Mouse (Mus musculus) adipocyte (in vitro differentiated cells): ENCODE measurements around the gene Wdfy2.
A peak's percentile ranks its signal among the peaks of the same experiment; 100 is the strongest.

Source experiments
- DNase-seq: peaks from one replicate; pipeline ENCODE4 v3.0.0-alpha.2; 2016; ENCODE audit warnings: low spot score

Wdfy2 gene

DNA sequence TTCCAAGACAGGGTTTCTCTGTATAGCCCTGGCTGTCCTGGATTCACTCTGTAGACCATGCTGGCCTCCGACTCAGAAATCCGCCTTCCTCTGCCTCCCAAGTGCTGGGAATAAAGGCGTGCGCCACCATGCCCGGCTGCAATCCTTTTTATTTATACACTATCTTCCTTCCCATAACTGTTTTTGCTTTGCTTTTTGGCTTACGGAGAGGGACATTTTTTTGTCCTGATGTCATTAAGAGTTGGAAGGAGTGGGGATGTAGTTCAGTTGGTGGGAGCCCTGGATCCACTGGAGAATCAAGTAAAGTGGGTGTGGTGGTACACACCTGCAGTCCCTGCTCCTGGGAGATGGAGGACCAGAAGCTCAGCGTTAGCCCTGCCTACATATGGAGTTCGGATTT, 6.7 kb downstream of the Wdfy2 start:
- DNase-seq, result no peak

DNA sequence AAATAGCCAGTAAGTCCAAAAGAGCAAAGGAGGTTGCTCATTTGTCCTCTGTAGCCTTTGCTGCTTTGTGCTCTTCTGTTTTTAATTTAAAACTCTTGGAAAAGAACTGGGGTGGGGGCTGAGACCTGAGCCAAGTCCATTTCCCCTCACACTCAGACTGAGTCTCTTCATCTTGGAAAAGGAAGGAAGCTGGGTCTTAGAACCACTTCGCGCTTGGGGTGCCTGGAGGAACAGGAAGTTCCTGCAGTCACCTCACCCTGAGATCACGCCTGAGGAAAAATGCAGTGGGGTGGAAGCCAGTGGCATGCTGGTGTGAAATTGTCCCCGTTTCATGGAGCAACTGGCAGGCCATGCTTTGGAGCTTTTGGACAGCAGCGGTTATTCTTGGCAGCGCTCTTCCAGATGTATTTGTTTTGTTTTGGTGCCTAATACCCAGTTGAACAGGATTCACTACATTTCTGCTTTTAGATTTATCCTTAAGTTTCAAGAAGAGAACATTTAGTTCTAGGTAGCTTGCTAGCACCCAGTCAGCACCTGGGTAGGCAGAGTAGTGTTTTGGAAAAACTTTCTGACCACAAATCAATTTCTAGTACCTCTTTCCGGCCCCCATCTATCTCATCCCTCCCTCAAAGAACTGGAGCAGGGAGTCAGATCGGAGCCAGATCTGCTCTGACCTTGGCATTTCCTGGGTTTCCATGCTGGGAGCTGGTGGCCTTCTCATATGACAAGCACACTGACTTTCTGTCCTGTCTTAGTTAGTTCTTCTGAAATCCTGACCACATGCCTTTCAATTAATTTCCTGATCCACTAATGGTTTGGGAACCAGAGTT, 7.7 kb downstream of the Wdfy2 start:
- DNase-seq, result peak; percentile 74

DNA sequence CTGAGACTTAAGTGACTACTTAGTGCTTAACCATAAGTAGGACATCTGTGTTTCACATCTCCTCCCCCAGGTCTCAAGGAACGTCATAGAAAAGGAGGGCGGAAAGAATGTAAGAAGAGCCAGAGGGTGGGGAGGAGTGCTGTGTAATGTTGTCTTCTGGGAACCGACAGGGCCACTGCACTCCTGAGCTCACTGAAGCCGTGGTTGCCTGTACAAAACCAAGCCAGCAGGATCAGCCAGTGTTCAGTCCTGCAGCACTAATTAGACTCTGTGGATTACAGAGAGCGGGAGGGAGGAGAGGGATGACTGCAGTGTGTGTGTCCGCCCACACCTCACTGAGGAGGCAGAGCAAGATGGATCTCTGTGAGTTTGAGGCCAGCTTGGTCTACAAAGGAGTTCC, 13.5 kb downstream of the Wdfy2 start:
- DNase-seq, result no peak

DNA sequence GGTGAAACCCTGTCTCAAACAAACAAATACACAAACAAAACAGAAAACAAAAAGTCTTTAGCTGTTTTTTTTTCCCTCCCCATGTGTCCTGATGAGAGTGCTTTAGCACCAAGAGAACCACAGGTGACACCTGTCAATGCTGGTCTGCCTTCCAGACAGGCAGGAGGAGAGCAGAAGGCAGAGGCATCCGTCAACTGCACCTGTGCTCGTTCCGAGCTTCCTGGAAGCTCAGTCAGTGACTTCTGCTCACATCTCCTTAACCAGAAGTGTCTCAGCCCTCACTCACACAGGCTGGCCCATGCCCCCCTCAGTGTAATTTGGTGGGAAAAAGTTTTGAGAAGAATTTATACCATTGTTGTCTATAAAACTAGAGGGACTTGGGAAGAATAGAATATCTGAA, 15.4 kb downstream of the Wdfy2 start:
- DNase-seq, result no peak

DNA sequence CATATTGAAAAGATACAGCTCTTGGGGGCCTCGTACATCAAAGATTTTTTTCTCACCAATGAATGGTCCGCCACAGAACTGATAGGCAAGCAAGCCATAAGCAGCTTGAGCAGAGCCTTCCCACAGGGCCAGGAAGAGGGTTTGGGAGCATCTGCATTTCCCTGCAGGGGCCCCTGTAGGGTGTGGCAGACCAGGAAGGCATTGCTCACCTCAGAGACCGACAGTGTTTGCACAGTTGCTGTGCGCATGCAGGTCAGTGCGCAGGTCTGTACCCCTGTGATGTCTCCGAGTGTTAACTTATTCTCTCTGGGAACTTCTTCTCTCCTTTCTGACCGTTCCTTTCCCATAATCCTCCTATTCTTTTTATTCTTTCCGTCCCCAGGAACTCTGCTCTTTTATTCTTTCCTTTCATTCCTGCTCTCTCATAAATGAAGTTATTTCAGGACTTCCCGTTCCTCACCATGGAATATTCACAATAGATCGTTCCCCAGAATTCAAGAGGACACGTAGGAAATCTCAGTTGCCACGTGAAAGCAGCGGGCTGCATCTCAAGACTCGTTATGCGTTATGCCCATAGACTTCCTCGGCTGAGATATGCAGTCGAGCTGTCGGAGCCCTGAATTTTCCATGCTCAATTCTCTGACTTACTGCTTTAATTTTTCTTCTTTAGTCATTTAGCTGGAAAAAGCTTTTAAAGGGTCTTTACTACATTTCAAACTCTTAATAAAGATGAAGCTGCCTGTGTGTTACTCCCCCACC, 17.8 kb downstream of the Wdfy2 start:
- no peak for DNase-seq

DNA sequence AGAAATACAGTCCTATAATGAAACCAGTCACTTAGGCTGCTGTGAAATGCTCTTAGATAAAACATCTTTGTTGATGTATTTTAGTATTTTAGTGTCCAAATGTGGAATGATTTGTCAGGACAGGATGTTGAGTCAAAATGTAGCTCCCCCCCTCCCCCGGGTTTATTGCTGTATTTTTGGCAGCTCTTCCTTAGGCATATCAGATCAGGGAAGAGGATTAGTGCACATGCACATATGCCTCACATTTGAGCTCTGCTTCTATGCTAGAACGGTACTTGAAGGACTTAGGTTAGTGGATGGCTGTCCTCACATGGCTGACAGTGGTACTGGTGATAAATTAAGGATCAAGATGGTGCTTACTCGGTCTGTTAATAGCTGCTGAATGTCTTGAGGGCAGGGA, 18.4 kb downstream of the Wdfy2 start:
- DNase-seq, result no peak

DNA sequence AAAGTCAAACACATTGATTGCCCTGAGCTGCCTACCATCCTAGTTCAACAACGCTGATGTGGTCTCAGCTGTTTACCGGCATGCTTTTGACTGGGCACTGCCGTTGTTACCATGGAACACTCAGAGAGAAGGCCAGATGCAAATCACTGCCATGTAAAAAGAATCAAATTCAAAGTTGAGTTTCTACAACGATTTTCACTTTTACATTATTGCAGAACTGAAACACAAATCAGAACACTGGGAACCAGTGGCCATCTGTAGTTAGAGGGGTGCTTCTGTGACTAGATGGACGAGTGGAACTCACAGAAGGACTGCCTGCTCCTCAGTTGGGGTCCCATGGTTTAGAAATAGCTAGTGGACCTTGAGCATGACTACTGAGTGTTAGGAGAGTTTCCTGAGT, 19.0 kb downstream of the Wdfy2 start:
- no peak for DNase-seq

DNA sequence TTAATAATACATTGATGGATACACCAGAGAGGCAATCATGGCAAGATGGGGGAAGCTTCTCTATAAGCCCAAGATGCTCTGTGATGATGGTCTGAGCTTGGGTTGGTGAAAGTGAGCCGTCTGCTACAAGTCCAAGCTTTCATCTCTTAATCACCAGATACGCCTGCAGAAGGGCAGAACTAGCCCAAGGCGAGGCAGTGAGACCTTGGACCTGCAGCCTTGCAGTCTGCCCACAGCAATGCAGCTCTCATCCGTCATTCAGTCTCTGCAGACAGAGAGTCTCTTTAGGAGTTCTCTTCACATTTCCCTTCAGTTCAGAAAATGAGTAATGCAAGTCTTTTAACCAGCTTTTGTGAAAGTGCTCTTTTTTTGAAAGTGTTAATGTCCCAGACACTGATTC, 20.4 kb downstream of the Wdfy2 start:
- DNase-seq, result no peak

DNA sequence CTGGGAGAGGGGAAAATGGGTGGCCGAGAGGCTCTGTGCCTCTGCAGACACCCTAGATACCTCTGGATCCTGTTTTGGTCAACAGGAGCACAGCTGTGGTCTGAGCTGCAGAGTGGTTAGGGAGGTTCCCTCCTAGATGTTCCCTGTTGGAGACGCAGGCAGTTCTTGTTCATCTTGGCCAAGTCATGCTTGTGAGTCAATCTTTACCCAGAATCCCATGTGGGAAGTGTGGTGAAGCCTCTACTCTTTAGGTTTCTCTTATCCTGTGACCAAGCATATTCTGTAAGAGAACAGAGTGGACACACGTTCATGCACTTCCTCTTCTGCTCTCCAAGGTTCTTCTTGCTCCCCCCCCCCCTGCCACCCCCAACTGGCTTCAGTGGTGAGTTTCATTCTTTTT, 20.8 kb downstream of the Wdfy2 start:
- DNase-seq, result no peak

DNA sequence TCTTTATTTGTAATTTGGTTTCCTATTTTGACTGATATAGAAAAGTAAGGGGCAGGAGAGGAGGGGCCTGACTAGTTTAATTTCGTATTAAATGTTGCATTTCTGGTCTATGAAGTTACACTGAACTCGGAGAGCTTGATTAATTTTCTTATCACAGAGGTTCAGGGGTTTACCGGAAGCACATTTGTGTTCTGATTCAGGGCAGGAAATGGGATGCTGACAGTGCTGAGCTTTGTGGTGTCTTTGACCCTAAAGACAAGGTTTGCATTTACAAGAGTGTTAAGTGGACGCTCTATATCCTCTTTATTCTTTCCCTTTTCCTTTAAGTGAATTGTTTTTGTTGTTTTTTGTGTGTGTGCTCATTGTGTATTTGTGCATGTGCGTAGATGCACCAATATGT, 25.1 kb downstream of the Wdfy2 start:
- no peak for DNase-seq

DNA sequence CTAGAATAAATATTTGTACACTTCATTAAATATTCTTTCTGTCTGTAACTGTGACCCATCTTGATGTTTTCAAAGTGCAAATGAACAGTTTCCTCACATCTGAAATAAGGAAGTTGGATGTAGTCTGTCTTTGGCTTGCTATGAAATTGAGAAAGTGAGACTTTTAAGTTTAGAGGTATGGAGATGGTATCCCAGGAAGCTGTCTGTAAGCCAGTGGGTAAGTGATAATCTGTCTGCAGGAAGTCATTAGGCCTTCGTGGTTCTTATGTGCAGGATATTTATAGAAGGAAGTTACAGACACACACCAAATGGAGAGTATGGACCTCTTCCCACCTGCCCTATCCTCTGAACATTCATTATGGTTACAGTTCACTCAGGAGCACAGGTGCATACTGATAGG, 26.8 kb downstream of the Wdfy2 start:
- DNase-seq, result no peak

DNA sequence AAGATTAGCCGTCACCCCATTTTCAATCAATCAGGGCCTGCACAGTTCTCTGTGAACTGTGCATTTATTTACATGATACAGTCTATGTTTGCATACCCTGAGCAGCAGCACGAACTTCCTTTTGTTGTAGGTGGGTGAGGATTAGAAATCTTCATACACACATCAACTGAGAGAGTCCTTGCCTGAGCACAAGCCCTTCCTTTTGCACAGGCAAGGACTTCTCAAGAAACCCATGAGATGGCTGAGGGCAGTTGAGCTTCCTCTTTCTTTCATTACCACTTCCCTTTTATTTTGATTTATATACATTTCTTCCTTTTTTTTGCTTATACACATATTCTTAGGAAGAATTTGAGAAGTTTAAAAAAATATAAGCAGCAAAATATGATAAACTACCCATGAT, 27.9 kb downstream of the Wdfy2 start:
- no peak for DNase-seq

DNA sequence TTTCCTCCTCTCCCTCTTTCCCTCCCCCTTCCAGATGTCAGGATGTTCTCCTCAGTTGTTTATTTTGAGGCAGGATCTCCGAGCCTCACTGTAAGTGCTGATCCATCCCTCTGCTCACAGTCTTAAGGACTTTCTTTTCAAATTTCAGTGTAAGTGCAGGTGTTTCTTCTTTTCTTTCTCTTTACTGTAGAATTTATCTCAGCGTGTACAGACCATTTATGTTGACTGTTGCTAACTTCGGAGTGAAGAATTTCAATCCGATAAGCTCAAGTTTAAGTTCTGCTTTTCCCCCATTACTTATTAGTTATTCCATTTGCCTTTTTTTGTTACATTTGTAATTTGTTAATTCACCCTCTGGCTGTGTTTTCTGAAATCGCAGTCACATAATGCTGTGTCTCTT, 29.6 kb downstream of the Wdfy2 start:
- DNase-seq, result no peak

DNA sequence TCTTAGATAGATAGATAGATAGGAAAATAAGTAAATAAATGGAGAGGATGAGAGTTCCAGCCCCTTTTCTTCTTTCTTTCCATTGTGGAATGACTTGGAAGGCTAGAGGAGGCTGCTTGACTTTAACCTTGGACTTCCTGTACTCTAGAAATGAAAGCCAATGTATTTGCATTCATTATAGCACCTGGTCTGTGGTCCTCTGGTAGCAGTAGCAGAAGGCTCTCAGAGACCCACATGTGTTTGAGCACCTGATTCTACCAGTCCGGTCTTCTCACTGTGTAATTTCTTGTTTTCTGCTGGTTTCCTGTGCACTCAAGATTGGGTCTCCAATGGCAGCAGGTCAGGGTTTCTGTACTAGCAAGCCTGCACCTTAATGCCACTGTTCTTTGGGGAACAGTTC, 30.1 kb downstream of the Wdfy2 start:
- no peak for DNase-seq

DNA sequence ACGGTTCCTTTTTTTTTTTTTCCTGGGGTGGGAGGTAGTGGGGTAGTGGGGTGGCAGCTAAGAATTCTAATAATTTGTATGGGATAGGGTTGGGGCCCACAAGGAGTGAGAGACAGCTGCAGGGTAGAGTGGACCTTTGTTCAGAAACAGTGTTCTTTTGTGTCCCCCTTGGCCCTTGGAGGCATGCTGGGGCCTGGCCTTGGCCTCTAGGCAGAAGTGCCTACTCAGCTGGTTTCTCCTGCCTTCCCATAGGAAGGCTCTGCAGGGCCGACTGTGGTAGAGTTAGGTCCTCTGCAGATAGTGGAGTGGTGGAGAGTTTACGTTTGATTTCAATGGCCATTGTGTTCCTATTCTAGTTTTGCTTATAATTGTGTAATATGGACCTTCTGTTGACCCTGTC, 30.8 kb downstream of the Wdfy2 start:
- no peak for DNase-seq

DNA sequence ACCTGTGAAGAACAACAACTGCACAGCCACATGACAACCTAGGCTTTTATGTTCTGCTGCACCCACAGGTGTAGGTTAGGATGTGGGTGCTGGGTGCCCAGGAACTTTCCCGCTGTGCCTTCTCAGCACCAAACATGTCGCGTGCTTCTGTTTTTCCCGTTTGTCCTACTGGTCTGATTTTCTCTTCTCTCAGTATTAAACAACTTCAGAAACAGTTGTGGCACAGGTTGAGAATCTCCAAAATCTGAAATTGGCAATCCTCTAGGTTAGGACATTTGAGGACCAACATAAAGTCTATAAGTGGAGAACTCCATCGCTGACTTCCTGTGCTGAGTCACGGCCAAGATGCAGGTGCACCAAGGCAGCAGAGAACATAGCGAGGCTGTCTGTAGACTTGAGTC, 32.8 kb downstream of the Wdfy2 start:
- no peak for DNase-seq

DNA sequence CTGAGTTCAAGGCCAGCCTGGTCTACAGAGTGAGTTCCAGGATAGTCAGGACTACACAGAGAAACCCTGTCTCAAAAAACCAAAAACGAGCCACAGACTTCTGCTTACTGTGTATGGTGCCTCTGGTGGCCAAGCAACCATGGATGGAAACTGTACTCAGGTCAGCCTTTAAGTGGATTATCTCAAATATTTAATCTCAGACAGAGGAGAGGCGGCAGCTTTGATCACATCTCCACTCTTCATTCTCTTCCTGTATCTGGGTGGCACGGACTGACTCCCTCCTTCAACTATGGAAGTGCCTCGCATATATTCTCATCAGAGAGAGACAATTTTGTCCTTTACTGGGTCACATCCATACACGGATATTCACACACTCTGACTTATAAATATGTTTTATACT, 34.0 kb downstream of the Wdfy2 start:
- DNase-seq, result no peak

DNA sequence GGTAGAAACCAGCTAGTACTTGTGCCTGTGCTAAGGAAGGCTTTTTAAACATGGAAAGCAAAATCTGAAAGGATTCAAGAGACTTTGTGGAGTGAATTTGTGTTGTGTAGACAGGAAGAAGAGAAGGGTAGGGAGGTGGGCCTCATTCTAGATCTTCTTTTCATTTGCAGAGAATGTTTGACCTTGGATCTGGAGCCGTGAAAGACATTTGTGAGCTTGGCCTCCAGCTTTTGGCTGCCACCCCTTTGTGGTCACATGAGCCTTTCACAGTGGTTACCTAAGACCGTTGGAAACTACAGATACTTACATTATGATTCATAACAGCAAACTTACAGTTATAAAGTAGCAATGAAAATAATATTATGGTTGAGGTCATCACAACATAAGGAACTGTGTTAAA, 34.5 kb downstream of the Wdfy2 start:
- no peak for DNase-seq

DNA sequence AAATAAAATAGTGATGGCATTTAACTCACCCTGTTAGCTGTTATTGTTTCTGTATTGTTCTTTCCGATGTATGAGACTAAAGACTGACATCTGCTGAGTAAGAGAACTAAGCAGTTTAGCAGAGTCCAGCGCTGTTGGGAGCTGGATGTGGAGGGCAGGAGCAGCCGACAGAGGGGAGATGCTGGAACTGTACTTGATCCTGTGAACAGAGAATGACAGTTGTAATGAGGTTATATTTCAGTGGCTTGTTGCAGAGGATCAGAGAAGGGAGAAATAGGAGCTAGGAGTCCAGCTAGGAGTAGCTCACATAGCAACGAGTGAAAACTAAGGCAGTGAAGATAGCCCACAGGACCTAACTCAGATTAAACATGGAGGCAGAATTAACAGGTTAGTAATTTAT, 36.3 kb downstream of the Wdfy2 start:
- no peak for DNase-seq

DNA sequence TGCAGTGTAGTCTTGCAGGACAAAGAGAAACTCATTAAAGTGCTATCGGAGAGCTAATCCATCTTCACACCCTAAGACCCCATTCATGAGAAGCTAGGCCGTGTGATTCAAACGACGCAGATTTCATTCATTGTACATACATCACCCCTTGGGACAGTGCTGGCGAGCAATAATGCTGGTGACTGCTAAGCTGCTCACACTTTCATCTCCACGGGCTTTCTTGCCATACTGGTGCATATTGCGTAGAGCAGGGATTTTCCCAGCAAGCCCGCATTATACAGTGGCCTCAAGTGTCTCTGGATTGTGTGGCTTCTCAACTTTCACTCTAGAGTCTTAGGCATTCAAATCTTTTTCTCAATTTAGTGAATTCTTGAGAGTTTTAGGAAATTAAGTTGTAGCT, 36.9 kb downstream of the Wdfy2 start:
- DNase-seq, result no peak

DNA sequence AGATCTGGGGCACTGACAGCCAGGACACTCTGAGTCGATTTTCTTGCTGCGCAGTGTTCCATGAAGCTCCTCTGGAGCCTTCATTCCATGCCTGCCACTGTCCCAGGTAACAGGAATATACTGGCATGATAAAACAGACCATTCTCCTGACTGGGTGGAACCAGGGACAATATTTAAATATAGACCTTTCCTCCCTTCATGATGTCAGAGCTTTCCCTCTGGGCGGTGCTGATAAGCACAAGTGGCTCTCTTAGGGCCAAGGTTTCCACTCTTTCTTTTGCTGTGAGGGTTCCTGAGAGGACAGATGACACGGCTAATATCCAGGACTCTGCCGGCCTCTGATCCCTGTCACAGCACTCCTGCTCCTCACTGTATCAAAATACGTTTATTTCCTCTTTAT, 40.6 kb downstream of the Wdfy2 start:
- no peak for DNase-seq

DNA sequence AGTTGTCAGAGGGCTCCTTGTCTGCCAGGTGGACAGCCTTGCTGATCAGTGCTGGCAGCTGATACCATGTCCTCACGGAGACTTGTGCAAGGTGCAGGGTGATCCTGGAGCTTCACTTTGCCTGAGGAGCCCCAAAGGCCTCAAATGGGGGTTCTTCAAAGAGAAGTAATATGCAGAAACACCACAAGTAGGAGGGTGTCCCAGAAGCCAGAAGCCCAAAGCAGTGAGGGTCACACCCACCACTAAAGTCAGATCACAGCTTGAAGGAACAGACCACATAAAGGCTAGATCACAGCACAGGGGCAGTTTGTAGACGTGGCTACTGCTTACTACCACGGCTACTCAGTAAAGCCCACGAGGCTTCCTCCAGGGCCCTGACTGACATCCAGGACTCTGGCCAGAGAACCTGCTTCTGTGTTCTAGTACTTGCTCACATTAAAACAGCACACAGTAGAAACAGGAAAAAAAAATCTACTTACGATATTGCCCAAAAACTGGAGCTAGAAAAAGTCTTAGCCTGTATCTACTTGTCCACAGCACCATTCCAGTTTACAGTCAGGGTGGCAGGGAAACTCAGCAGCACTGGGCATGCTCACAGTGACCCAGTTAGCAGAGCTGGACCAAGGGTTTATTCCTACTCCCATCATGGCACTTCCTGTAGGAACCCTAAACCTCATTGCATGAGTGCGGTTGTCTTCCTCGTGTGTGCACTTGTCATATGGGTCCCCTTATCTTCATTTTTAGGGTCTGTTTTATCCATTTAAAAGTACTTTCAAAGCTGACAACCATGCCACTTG, 41.4 kb downstream of the Wdfy2 start:
- DNase-seq, result no peak

DNA sequence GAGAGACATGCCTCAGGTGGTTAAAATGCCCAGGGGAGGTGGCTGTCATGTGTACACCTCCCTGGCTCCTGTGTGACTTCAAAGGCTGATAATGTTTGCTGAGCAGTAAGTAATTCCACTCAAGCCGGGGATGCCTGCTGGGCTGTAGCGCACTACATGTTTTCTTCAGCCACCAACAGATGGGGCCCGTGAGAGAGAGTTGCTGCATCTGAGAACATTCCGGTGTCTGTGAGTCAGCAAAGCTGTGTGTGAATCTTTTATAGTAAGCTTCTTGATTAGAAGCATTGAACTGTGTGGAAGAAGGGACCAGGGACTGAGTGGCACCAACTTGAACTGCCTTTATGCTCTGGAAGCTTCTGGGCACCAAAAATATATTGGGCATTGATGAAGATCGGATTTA, 42.0 kb downstream of the Wdfy2 start:
- peak; percentile 78 for DNase-seq
